Mouse (Mus musculus): ENCODE measurements around the gene Clec4g.
A peak's percentile ranks its signal among the peaks of the same experiment; 100 is the strongest.

Gene Clec4g

GRCm38 (mm10) chr8:3678831-3679230 lies 41.6 kb downstream of the Clec4g start:
- peak in 1 of 2 experiments; percentile 22 for DNase-seq

DNA sequence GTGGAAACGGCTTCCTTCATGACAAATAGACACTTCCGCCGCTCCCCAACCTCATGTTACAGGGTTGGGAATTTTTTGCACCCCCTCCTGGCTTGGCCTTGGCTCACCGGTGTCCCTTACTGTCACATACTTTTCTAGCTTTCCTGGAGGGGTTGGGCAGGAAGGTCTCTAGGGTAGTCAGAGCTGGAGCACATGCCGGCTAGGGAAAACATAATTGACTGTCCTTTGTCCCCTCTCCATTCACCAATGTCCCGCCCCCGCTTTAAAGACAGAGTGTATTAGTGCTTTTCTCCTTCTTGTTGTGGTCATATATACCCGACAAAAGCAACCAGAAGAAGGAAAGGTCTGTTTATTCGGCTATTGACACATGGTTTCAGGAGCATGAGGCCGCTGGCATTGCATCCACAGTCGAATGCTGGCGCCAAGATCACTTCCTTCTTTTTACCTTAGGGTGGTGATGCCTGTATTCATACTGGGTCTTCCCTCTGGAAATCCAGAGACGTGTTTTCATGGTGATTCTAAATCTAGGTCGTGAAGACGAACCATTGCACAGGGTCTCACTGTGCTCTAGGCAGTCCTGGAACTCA lies 43.4 kb downstream of the Clec4g start:
- peak; percentile 31 to 38 for DNase-seq

GRCm38 (mm10) chr8:3676131-3676992 lies 44.1 kb downstream of the Clec4g start, which contains the start of gene Trappc5:
Gene Trappc5, plus strand, starts transcription at chr8:3676299.
- DNase-seq, result peak; percentile 95 to 97

DNA sequence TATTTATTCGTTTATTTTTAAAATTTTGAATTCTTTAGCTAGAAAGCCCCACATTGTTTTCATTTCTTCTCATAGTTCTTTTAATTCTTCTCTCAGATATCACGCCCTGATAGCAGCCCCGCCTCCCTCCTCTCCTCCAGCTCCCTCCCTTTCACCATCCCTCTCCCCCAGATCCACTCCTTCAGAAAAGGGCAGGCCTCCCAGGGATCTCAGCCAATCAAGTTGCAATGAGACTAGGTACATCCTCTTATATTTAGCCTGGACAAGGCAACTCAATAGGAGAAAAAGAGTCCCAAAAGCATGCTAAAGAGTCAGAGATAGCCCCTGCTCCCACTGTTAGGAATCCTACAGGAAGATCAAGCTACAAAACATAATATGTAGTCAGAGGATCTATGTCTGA lies 45.8 kb downstream of the Clec4g start:
- DNase-seq, result no peak

DNA sequence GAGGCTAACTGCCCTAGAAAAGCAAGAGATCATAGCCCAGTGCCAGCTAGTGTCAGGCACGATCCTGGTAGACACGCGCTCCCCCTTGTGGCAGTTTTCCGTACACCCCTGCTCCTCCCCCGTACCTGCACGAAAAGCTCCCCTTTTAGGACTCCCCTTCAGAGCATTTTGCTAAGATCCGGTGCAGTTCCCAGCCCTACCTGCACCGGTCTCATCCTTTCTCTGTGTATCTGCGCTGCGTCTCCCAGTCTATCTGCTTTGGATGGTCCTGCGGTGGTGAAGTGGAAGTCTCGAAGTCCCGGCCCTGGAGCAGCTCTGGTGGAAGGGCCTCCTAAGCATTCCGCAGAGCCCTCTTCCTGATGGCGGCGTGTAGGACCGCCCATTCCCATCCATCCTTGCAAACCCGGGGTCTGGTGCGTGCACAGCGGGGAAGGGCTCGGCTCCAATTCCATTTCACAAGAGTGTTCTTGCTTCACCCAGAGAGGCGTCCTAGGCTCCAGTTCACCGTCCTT lies 48.4 kb downstream of the Clec4g start, which contains the start of gene Fcor:
Gene Fcor (minus strand): TSS at position 383 of the 512 bp plus-strand sequence.
- peak; percentile 95 to 98 for DNase-seq

- DNase-seq, result no peak
Measured at GRCm38 (mm10) chr8:3670388-3670787, 50.1 kb downstream of the Clec4g start.

GRCm38 (mm10) chr8:3665507-3665906 lies 54.9 kb downstream of the Clec4g start, which contains the start of gene Mcemp1:
Gene Mcemp1, plus strand, starts transcription at chr8:3665754.
- DNase-seq, result no peak

GRCm38 (mm10) chr8:3664405-3664804 lies 56.0 kb downstream of the Clec4g start:
- DNase-seq, result no peak

GRCm38 (mm10) chr8:3660889-3661288 lies 59.6 kb downstream of the Clec4g start:
- no peak for DNase-seq
